Mouse (Mus musculus): ENCODE results near the gene Cldn22. TPM values are rescaled to one million over a fixed set of nuclear protein-coding genes. Genes with fewer than 3 reads are reported as not detected.
A peak's percentile ranks its signal among the peaks of the same experiment; 100 is the strongest.

The Cldn22 gene
- polyA plus RNA-seq, 1 experiment from 2014 or later = not detected

DNA sequence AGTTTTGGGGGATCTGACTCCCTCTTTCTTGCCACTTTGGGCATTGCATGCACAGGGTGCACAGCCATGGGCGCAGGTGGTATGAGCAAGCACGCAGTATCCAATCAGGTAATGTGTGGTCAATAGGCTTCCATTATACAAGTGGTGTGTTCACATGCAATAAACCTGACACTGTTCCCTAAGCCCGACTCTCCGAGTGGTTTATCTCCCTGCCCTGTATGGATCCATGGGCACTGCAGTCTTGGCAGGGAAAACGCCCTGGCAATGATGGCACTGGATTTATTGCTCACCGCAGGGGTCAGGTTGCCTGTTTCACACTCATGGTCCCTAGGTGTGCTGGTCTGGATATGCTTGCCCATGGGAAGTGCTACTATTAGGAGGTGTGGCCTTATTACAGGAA lies 23.6 kb downstream of the Cldn22 start:
- WGBS = 98% methylated on average over 6 of the region's 6 CpGs
- H3K36me3 ChIP-seq (replicated peaks; ENCODE audit: control insufficient read depth, insufficient read depth) = peaks cover 32% of the 10 kb centered on the region
- H3K9ac ChIP-seq = no peak overlapping the region
- H3K27ac ChIP-seq = no peak overlapping the region
- ATAC-seq (ENCODE audit: low FRiP score) = no peak
- no peak for DNase-seq (ENCODE audit: low spot score)
- H3K27me3 ChIP-seq (ENCODE audit: control insufficient read depth, insufficient read depth, low read length) = no peaks in the 10 kb centered on the region
- no peaks in the 10 kb centered on the region for H3K9me3 ChIP-seq (ENCODE audit: control insufficient read depth, low read length)
- H3K4me1 ChIP-seq (replicated peaks; ENCODE audit: control insufficient read depth, insufficient read depth, low read length) = no peaks in the 10 kb centered on the region
- H3K4me3 ChIP-seq (replicated peaks; ENCODE audit: low read length) = no peak overlapping the region
- H3K4me2 ChIP-seq (replicated peaks) = no peak overlapping the region

DNA sequence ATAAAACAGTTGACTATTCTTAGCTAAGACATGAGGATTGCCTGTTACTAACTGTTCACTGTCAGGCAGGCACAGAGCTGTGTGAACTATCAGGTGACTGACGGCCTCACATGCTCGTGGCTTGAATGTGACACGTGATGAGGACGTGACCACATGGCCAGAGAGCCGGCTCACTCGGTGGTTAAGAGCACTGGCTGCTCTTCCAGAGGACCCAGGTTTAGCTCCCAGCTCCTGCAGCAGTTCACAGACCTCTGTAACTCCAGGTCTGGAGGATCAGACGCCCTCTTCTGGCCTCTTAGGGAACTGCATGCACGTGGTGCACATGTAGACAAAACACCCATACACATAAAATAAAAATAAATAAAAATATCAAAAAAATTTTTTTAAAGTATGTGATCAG lies 25.6 kb downstream of the Cldn22 start:
- DNase-seq (ENCODE audit: low spot score) = no peak
- Histone ChIP-seq H3K36me3 (replicated peaks; ENCODE audit: control insufficient read depth, insufficient read depth) (peaks cover 22% of the 10 kb centered on the region), H3K27ac (no peak overlapping the region), H3K4me3 (replicated peaks; ENCODE audit: low read length) (no peak overlapping the region), H3K4me2 (replicated peaks) (no peak overlapping the region), H3K9ac (no peak overlapping the region), H3K4me1 (replicated peaks; ENCODE audit: control insufficient read depth, insufficient read depth, low read length) (no peaks in the 10 kb centered on the region), H3K27me3 (ENCODE audit: control insufficient read depth, insufficient read depth, low read length) (no peaks in the 10 kb centered on the region), H3K9me3 (ENCODE audit: control insufficient read depth, low read length) (no peaks in the 10 kb centered on the region)
- WGBS = 85% methylated on average over 8 of the region's 8 CpGs
- ATAC-seq (ENCODE audit: low FRiP score) = no peak

DNA sequence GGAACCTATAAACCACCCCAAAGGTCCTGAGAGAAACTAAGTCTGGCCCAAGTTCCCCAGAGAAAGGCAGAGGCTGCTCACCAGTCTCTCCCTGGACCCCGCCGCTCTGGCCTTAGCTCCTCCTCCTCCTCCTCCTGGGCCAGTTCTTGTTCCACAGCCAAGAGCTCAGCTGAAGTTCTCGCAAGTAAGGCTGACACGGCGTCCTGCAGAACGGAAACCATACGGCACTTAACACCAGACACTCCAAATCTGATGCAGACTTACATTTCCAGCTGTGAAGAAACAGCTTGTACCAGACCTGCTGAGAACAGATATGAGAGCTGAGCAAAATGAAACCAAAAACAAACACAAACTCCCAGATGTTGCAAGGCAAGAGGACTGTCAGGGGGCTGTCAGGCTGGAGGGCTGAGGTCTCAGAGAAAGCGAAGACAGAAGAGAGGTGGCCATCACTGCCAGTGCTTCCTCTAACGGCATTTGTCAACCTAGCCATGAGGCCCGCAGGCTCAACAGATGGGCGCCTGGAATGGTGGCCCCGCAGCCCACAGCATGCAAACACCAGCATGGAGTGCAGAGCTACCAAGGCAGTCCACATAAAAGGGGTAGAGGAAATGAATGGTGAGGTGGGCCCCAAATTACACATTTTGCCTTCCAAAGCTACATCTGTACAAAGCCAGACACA lies 27.7 kb downstream of the Cldn22 start:
- 72% methylated on average over 12 of the region's 12 CpGs for WGBS
- ATAC-seq (ENCODE audit: low FRiP score) (no peak), DNase-seq (ENCODE audit: low spot score) (no peak)

DNA sequence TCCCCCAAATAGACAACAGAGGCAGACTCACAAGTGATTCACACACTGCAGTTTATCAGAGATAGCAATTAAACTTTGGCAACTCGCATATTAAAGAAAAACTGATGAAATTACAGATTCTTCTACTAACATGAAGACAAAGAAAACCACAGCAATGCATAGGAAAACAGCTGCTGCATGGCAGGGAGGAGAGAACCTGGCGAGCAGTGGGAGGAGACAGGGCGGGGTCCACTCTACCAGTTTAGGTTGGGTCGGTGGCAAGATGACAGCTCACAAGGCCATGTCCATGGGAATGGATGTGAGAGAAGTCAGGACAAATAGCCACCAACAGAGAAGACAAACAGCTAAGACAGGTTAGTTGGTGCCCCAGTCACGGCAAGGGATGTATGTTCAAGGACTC lies 28.5 kb downstream of the Cldn22 start:
- ATAC-seq (ENCODE audit: low FRiP score) (no peak), DNase-seq (ENCODE audit: low spot score) (no peak)
- Histone ChIP-seq H3K9me3 (ENCODE audit: control insufficient read depth, low read length) (no peaks in the 10 kb centered on the region), H3K36me3 (replicated peaks; ENCODE audit: control insufficient read depth, insufficient read depth) (peaks cover 27% of the 10 kb centered on the region), H3K27ac (no peak overlapping the region), H3K9ac (no peak overlapping the region), H3K4me2 (replicated peaks) (no peak overlapping the region), H3K4me1 (replicated peaks; ENCODE audit: control insufficient read depth, insufficient read depth, low read length) (no peaks in the 10 kb centered on the region), H3K4me3 (replicated peaks; ENCODE audit: low read length) (no peak overlapping the region), H3K27me3 (ENCODE audit: control insufficient read depth, insufficient read depth, low read length) (no peaks in the 10 kb centered on the region)
- 78% methylated on average over 5 of the region's 5 CpGs for WGBS

More for the DNA sequence above, 27.7 kb downstream of the Cldn22 start:
- Histone ChIP-seq H3K4me3 (replicated peaks; ENCODE audit: low read length) (no peak overlapping the region), H3K36me3 (replicated peaks; ENCODE audit: control insufficient read depth, insufficient read depth) (peaks cover 30% of the 10 kb centered on the region), H3K4me1 (replicated peaks; ENCODE audit: control insufficient read depth, insufficient read depth, low read length) (no peaks in the 10 kb centered on the region), H3K9me3 (ENCODE audit: control insufficient read depth, low read length) (no peaks in the 10 kb centered on the region), H3K9ac (no peak overlapping the region), H3K4me2 (replicated peaks) (no peak overlapping the region), H3K27ac (no peak overlapping the region), H3K27me3 (ENCODE audit: control insufficient read depth, insufficient read depth, low read length) (no peaks in the 10 kb centered on the region)

DNA sequence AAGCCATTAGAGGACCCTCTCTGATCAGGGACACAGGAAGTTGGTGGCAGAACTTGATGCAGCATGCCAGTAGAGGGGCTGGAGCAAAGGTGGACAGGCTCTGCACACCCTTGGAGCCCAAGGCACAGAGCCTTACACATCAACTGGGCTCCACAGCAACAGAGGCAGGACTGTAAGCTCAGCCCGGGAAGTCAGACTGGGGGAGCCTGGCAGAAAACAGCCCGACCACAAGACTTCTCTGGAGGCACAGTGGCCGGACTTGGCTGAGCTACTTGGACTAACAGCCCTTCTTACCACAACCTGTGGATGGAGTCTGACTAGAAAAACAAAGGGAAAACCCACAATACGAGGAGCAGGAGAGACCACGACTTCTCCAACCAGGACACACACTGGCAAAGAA lies 29.1 kb downstream of the Cldn22 start:
- Histone ChIP-seq H3K9ac (no peak overlapping the region), H3K4me2 (replicated peaks) (no peak overlapping the region), H3K4me3 (replicated peaks; ENCODE audit: low read length) (no peak overlapping the region), H3K36me3 (replicated peaks; ENCODE audit: control insufficient read depth, insufficient read depth) (peaks cover 21% of the 10 kb centered on the region), H3K4me1 (replicated peaks; ENCODE audit: control insufficient read depth, insufficient read depth, low read length) (no peaks in the 10 kb centered on the region), H3K27me3 (ENCODE audit: control insufficient read depth, insufficient read depth, low read length) (no peaks in the 10 kb centered on the region), H3K27ac (no peak overlapping the region), H3K9me3 (ENCODE audit: control insufficient read depth, low read length) (no peaks in the 10 kb centered on the region)
- ATAC-seq (ENCODE audit: low FRiP score) (no peak), DNase-seq (ENCODE audit: low spot score) (no peak)
- 88% methylated on average over 5 of the region's 5 CpGs for WGBS

DNA sequence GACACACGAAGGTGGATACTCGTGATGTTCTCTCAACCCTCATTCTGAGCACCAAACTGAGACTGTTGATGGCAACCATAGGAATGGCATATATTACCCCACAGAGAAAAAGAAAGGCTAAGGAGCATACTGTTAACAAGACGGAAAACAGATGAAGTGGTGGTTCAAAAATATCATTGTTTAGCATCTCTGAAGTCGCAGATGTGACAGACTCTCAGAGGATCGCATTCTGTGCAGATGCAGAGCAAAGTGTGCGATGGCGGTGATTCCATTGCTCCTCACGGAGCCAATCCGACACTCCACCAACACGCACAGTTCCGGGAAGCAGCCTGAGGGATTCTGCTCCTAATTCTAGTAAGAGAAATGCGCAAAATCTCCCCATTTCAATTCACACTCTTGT lies 35.0 kb downstream of the Cldn22 start:
- no peak overlapping the region for H3K4me3 ChIP-seq (replicated peaks; ENCODE audit: low read length)
- no peaks in the 10 kb centered on the region for H3K27me3 ChIP-seq (ENCODE audit: control insufficient read depth, insufficient read depth, low read length)
- H3K9ac ChIP-seq = no peak overlapping the region
- DNase-seq (ENCODE audit: low spot score) (no peak), ATAC-seq (ENCODE audit: low FRiP score) (no peak)
- peak overlapping the region; percentile 28 for H3K4me2 ChIP-seq (replicated peaks)
- WGBS = 89% methylated on average over 12 of the region's 12 CpGs
- H3K36me3 ChIP-seq (replicated peaks; ENCODE audit: control insufficient read depth, insufficient read depth) = peaks cover 33% of the 10 kb centered on the region
- no peaks in the 10 kb centered on the region for H3K4me1 ChIP-seq (replicated peaks; ENCODE audit: control insufficient read depth, insufficient read depth, low read length)
- no peaks in the 10 kb centered on the region for H3K9me3 ChIP-seq (ENCODE audit: control insufficient read depth, low read length)
- H3K27ac ChIP-seq = no peak overlapping the region

DNA sequence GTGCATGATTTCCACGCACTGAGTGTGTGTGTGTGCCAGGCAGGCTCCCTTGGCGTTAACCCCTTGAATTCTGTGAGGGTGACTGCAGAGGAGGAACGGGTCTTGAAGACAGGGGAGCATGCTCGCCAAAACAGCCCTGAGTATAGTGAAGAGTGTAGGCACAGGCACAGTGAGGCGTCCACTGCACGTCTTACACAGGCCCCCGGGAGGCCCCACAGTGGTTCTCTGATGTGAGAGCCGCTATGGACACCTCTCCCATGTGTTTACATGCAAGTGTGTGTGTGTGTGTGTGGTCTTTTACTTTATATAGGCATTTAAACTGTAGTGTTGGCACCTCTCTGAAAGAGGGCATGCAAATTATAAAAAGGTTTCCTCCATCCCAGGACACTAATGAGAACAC lies 42.3 kb downstream of the Cldn22 start:
- ATAC-seq (ENCODE audit: low FRiP score) (no peak), DNase-seq (ENCODE audit: low spot score) (no peak)
- Histone ChIP-seq H3K4me1 (replicated peaks; ENCODE audit: control insufficient read depth, insufficient read depth, low read length) (no peaks in the 10 kb centered on the region), H3K4me2 (replicated peaks) (no peak overlapping the region), H3K27me3 (ENCODE audit: control insufficient read depth, insufficient read depth, low read length) (no peaks in the 10 kb centered on the region), H3K9me3 (ENCODE audit: control insufficient read depth, low read length) (no peaks in the 10 kb centered on the region), H3K36me3 (replicated peaks; ENCODE audit: control insufficient read depth, insufficient read depth) (peaks cover 30% of the 10 kb centered on the region; the same call in 1 of the 2 replicates), H3K4me3 (replicated peaks; ENCODE audit: low read length) (no peak overlapping the region), H3K27ac (no peak overlapping the region), H3K9ac (no peak overlapping the region)
- WGBS = 86% methylated on average over 8 of the region's 8 CpGs

DNA sequence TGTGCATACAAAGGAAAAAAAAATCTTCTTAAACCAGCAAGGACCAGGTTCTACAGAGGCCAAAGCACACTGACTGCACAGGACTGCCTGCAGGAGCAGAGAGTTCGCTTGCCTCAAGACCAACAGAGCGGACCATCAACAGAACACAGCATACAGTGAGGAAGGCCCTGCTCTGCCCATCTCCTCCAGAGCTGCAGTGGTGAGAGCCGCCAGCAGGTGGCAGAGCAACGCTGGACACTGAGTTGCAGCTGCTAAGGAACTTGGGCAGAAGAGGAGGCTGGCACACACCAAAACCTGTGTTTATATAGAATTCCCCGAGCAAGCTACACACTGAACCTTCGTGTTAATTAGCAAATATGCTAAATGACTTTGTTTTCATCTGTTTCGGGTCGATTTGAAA lies 42.8 kb downstream of the Cldn22 start:
- 25% methylated on average over 8 of the region's 8 CpGs for WGBS

DNA sequence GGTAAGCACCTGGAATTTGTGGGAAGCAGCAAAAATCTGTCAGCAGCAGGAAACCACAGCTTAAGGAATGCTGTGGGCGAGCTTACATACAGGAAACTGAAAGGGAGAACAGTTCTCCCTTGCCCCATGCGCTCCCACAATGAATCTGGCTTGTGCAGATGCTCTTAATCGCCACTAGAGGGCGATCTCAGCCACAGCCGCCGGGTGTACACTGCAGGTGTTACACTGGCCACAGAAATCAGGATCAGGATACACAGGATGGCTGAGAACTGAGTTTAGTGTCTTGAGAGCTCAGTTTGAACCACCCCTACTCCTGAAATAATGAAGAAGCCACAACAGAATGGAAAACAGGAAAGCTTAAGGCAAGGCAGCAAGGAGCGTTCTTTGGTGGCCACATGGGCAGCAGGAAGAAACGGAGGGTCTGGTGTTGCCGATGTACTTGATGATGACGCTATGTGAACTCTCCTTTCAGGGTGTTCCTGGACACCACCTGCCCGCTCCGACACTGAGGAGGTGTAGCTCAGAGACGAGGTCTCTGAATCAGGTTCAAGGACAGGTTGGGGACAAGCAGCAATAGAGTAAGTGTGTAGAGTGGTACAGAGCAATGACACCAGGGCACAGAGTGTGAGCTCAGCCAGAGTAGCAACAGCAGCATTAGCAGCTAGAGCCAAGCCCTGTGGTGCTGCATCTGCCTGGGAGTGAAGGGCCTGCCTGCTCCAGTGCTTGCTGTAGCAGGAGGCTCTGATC lies 48.3 kb downstream of the Cldn22 start:
- Histone ChIP-seq H3K4me1 (replicated peaks; ENCODE audit: control insufficient read depth, insufficient read depth, low read length) (no peaks in the 10 kb centered on the region), H3K27me3 (ENCODE audit: control insufficient read depth, insufficient read depth, low read length) (no peaks in the 10 kb centered on the region), H3K4me2 (replicated peaks) (no peak overlapping the region), H3K4me3 (replicated peaks; ENCODE audit: low read length) (no peak overlapping the region), H3K27ac (no peak overlapping the region), H3K9me3 (ENCODE audit: control insufficient read depth, low read length) (no peaks in the 10 kb centered on the region), H3K9ac (no peak overlapping the region), H3K36me3 (replicated peaks; ENCODE audit: control insufficient read depth, insufficient read depth) (0 out of 2 replicates have a peak, but pooled peaks cover 9% of the 10 kb centered on the region)
- DNase-seq (ENCODE audit: low spot score) = peak; percentile 83
- 52% methylated on average over 13 of the region's 13 CpGs for WGBS
- peak; percentile 72 for ATAC-seq (ENCODE audit: low FRiP score)

More for the DNA sequence above, 42.8 kb downstream of the Cldn22 start:
- Histone ChIP-seq H3K9me3 (ENCODE audit: control insufficient read depth, low read length) (no peaks in the 10 kb centered on the region), H3K4me1 (replicated peaks; ENCODE audit: control insufficient read depth, insufficient read depth, low read length) (no peaks in the 10 kb centered on the region), H3K4me3 (replicated peaks; ENCODE audit: low read length) (no peak overlapping the region), H3K27ac (no peak overlapping the region), H3K4me2 (replicated peaks) (no peak overlapping the region), H3K36me3 (replicated peaks; ENCODE audit: control insufficient read depth, insufficient read depth) (peaks cover 28% of the 10 kb centered on the region; the same call in 1 of the 2 replicates), H3K27me3 (ENCODE audit: control insufficient read depth, insufficient read depth, low read length) (no peaks in the 10 kb centered on the region), H3K9ac (no peak overlapping the region)
- ATAC-seq (ENCODE audit: low FRiP score) = peak; percentile 82; the same call in 1 of the 2 replicates
- DNase-seq (ENCODE audit: low spot score) = peak; percentile 90

Measured in hindbrain, embryonic 14.5 days (tissue).